Mouse (Mus musculus): ENCODE results near the gene Stk38.

DNA sequence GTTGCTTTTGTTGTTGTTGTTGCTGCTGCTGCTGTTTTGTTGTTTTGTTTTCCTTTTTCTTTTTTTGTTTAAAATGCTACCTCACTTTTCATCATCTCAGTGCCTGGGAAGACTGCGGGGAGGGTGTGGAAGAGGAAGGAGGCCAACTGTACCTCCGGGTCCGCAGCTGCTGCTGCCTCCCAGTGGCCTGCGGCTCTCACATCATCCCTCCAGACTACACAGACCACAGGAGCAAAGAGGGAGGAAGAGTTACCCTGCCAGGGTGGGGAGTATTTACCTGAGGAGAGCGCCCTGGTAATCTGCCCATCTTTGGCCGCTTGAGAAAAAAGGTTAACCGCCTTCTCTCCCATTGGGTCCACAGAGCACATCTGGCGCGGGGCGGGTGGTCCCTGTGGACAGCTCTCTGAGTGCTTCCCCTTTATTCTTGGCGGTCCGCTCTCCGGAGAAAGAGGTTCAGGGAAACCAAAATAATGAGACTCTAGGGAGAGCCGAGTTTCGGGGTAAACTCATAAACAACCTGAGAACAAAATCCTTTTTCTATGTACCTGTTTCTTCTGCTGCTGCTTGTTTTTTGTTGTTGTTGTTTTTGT lies 14.5 kb upstream of the Stk38 start:
- TF ChIP-seq CHD1 (IDR thresholded peaks at IDR 0.05; ENCODE audit: low read depth, low read length) (no peak), CTCF (IDR thresholded peaks at IDR 0.05 in 2 of 3, conservative IDR thresholded peaks at IDR 0.05 in 1 of 3; ENCODE audit: control insufficient read depth in 1 of 3, insufficient read depth in 1 of 3, low read depth in 2 of 3, low read length in 3 of 3, poor library complexity in 1 of 3, severe bottlenecking in 1 of 3) (peak; percentile 19 to 66 (median 64); a peak in 4 of 6 replicates), EP300 (IDR thresholded peaks at IDR 0.05; ENCODE audit: low read depth in 1 of 2, low read length in 2 of 2) (no peak), NRF1 (IDR thresholded peaks at IDR 0.05; ENCODE audit: insufficient read depth, low read depth, low read length, poor library complexity, severe bottlenecking) (no peak), POLR2A (IDR thresholded peaks at IDR 0.05; ENCODE audit: control insufficient read depth in 1 of 2, insufficient read depth in 1 of 2, low read depth in 1 of 2, low read length in 2 of 2, poor library complexity in 1 of 2) (no peak)
